Mouse (Mus musculus): Measurements from ENCODE around the gene Txn1. TPM values are rescaled to one million over a fixed set of nuclear protein-coding genes. Genes with fewer than 3 reads are reported as not detected.

The Txn1 gene
- total and polyA plus RNA-seq, 3 experiments = 366 to 395 TPM; not detected in 1

- peaks cover 9 to 10% of the 10 kb centered on the region in 2 experiments for H3K27me3 ChIP-seq (ENCODE audit: control insufficient read depth in 1 of 2, insufficient read depth in 2 of 2, low read length in 2 of 2)
- no peaks in the 10 kb centered on the region; a peak in 1 of 4 replicates for H3K36me3 ChIP-seq (ENCODE audit: control insufficient read depth in 1 of 2, insufficient read depth in 2 of 2, low read length in 2 of 2)
- 0 out of 4 replicates have a peak, but pooled peaks cover 0 to 3% of the 10 kb centered on the region in 2 experiments for H3K4me1 ChIP-seq (ENCODE audit: control insufficient read depth in 1 of 2, insufficient read depth in 2 of 2, low read length in 2 of 2)
- no peaks in the 10 kb centered on the region for H3K9me3 ChIP-seq (replicated peaks; ENCODE audit: insufficient read depth, low read length)
- H3K79me2 ChIP-seq (ENCODE audit: control insufficient read depth, insufficient read depth, low read length, poor library complexity) = no peaks in the 10 kb centered on the region
- no peak overlapping the region for H3K9ac ChIP-seq (ENCODE audit: control insufficient read depth, low read depth, low read length, poor library complexity, severe bottlenecking)
- peak; percentile 86 for TF ChIP-seq SMC3 (IDR thresholded peaks at IDR 0.05; ENCODE audit: low read depth, low read length)
- no peak for TF ChIP-seq MXI1 (IDR thresholded peaks at IDR 0.05; ENCODE audit: low read depth, low read length)
- TF ChIP-seq GABPA (IDR thresholded peaks at IDR 0.05; ENCODE audit: low read depth, low read length) = no peak
- TF ChIP-seq MYC (IDR thresholded peaks at IDR 0.05; ENCODE audit: low read depth, low read length) = 0 out of 2 replicates have a peak, but pooled peaks have one; percentile 26
- no peak for TF ChIP-seq POLR2AphosphoS2 (IDR thresholded peaks at IDR 0.05; ENCODE audit: low read length)
- no peak for TF ChIP-seq SIN3A (IDR thresholded peaks at IDR 0.05; ENCODE audit: low read length)
- peak; percentile 92 for TF ChIP-seq RAD21 (IDR thresholded peaks at IDR 0.05; ENCODE audit: low read depth, low read length)
- TF ChIP-seq ZNF384 (IDR thresholded peaks at IDR 0.05; ENCODE audit: low read depth, low read length) = no peak
- peak; percentile 89 to 93 (median 92) for TF ChIP-seq CTCF (IDR thresholded peaks at IDR 0.05 in 2 of 3, conservative IDR thresholded peaks at IDR 0.05 in 1 of 3; ENCODE audit: control insufficient read depth in 1 of 3, insufficient read depth in 1 of 3, low read depth in 2 of 3, low read length in 3 of 3, poor library complexity in 1 of 3, severe bottlenecking in 1 of 3)
- TF ChIP-seq GATA1 (IDR thresholded peaks at IDR 0.05; ENCODE audit: low read depth, low read length) = no peak
- no peak for TF ChIP-seq CHD1 (IDR thresholded peaks at IDR 0.05; ENCODE audit: low read depth, low read length)
- TF ChIP-seq MAX (IDR thresholded peaks at IDR 0.05; ENCODE audit: low read length) = no peak
- no peak for TF ChIP-seq POLR2A (IDR thresholded peaks at IDR 0.05; ENCODE audit: control insufficient read depth in 1 of 2, insufficient read depth in 1 of 2, low read depth in 1 of 2, low read length in 2 of 2, poor library complexity in 1 of 2)
- TF ChIP-seq ETS1 (IDR thresholded peaks at IDR 0.05; ENCODE audit: low read depth, low read length) = no peak
- TF ChIP-seq ZMIZ1 (IDR thresholded peaks at IDR 0.05; ENCODE audit: low read depth, low read length) = no peak
- TF ChIP-seq BHLHE40 (IDR thresholded peaks at IDR 0.05; ENCODE audit: borderline replicate concordance, low read depth, low read length) = peak; percentile 50; the same call in 1 of the 2 replicates
- no peak for TF ChIP-seq HCFC1 (IDR thresholded peaks at IDR 0.05; ENCODE audit: low read depth, low read length)
- peak; percentile 81 for TF ChIP-seq ZC3H11A (IDR thresholded peaks at IDR 0.05; ENCODE audit: low read depth, low read length)
- TF ChIP-seq UBTF (IDR thresholded peaks at IDR 0.05; ENCODE audit: borderline replicate concordance, insufficient read depth, low read depth, low read length) = no peak
- 0 out of 4 replicates have a peak overlapping the region, but pooled peaks of 1 of the 2 experiments have one; percentile 28 for H3K4me3 ChIP-seq (ENCODE audit: control insufficient read depth in 1 of 2, insufficient read depth in 1 of 2, low read depth in 2 of 2, low read length in 2 of 2)
- H3K27ac ChIP-seq (ENCODE audit: control insufficient read depth, low read depth, low read length) = no peak overlapping the region
- peak; percentile 75 for DNase-seq (ENCODE audit: low read depth, low spot score)
These were observed 52.0 kb downstream of the Txn1 start for GRCm38 (mm10) chr4:57904211-57904610.

DNA sequence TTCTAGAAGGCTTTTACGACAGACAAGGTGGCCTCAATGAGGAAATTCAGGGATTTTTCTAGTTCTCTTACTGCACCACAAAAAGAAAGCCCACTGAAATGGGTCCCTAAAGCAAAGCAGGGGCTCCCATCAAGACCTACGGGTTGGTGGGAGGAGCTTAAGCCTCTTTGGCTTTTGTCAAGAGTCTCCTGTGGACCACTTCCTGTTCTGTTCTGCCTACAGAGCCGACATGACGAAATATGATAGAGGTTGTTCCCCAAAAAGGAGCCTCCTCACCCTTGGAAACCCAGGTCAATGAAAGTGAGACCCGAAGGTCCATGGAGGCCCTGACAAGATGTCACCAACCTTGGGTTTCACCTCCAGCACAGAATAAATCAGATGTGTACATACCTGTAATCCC is 53.6 kb downstream of the Txn1 start:
- peak; percentile 39 for DNase-seq (ENCODE audit: low read depth, low spot score)
- Histone ChIP-seq H3K4me3 (ENCODE audit: control insufficient read depth in 1 of 2, insufficient read depth in 1 of 2, low read depth in 2 of 2, low read length in 2 of 2) (no peak overlapping the region), H3K27me3 (ENCODE audit: control insufficient read depth in 1 of 2, insufficient read depth in 2 of 2, low read length in 2 of 2) (peaks cover 2 to 7% of the 10 kb centered on the region in 2 experiments; a peak in 3 of 4 replicates), H3K9ac (ENCODE audit: control insufficient read depth, low read depth, low read length, poor library complexity, severe bottlenecking) (no peak overlapping the region), H3K9me3 (replicated peaks; ENCODE audit: insufficient read depth, low read length) (no peaks in the 10 kb centered on the region), H3K36me3 (ENCODE audit: control insufficient read depth in 1 of 2, insufficient read depth in 2 of 2, low read length in 2 of 2) (no peaks in the 10 kb centered on the region; a peak in 1 of 4 replicates), H3K4me1 (ENCODE audit: control insufficient read depth in 1 of 2, insufficient read depth in 2 of 2, low read length in 2 of 2) (0 out of 4 replicates have a peak, but pooled peaks cover 0 to 3% of the 10 kb centered on the region in 2 experiments), H3K79me2 (ENCODE audit: control insufficient read depth, insufficient read depth, low read length, poor library complexity) (no peaks in the 10 kb centered on the region), H3K27ac (ENCODE audit: control insufficient read depth, low read depth, low read length) (no peak overlapping the region)
- TF ChIP-seq CTCF (IDR thresholded peaks at IDR 0.05 in 2 of 3, conservative IDR thresholded peaks at IDR 0.05 in 1 of 3; ENCODE audit: control insufficient read depth in 1 of 3, insufficient read depth in 1 of 3, low read depth in 2 of 3, low read length in 3 of 3, poor library complexity in 1 of 3, severe bottlenecking in 1 of 3) (no peak), ETS1 (IDR thresholded peaks at IDR 0.05; ENCODE audit: low read depth, low read length) (no peak), KAT2A (conservative IDR thresholded peaks at IDR 0.05; ENCODE audit: low read depth, low read length) (no peak), MXI1 (IDR thresholded peaks at IDR 0.05; ENCODE audit: low read depth, low read length) (no peak), MEF2A (IDR thresholded peaks at IDR 0.05; ENCODE audit: extremely low read depth, insufficient replicate concordance, low read depth, low read length, poor library complexity, severe bottlenecking) (no peak), BHLHE40 (IDR thresholded peaks at IDR 0.05; ENCODE audit: borderline replicate concordance, low read depth, low read length) (no peak), NELFE (IDR thresholded peaks at IDR 0.05; ENCODE audit: low read depth, low read length) (no peak), RCOR1 (IDR thresholded peaks at IDR 0.05; ENCODE audit: low read depth, low read length) (no peak), EP300 (IDR thresholded peaks at IDR 0.05; ENCODE audit: low read depth in 1 of 2, low read length in 2 of 2) (no peak)

All from MEL (cell line).